Mouse (Mus musculus): ENCODE data around the gene Ltf. TPM values are rescaled to one million over a fixed set of nuclear protein-coding genes. Genes with fewer than 3 reads are reported as not detected.

Gene Ltf
- polyA plus RNA-seq (2015; fragmentation: Nextera tagmentation; extraction: Ambion mirVana): 3.2 and 5.4 TPM in 2 replicates

- no peak for ATAC-seq (ENCODE audit: low read depth)
- Histone ChIP-seq H3K9ac (ENCODE audit: low read length) (no peak within 1 kb of the TSS), H3K36me3 (ENCODE audit: control insufficient read depth, insufficient read depth, low read length) (no peaks in the 10 kb centered on the region), H3K27me3 (ENCODE audit: control insufficient read depth, insufficient read depth, low read depth, low read length) (no peaks in the 10 kb centered on the region), H3K9me3 (ENCODE audit: control insufficient read depth, low read length) (no peaks in the 10 kb centered on the region), H3K4me1 (replicated peaks; ENCODE audit: control insufficient read depth, insufficient read depth, low read length) (no peaks in the 10 kb centered on the region), H3K4me2 (ENCODE audit: low read depth, low read length) (no peak within 1 kb of the TSS), H3K4me3 (ENCODE audit: low read length) (no peak within 1 kb of the TSS), H3K27ac (ENCODE audit: low read length) (no peak within 1 kb of the TSS)
- 61% methylated on average over 5 of the region's 5 CpGs for WGBS
Observed at GRCm38 (mm10) chr9:111019022-111019421, at the start of gene Ltf. Gene Ltf, plus strand, starts transcription at chr9:111019271.

DNA sequence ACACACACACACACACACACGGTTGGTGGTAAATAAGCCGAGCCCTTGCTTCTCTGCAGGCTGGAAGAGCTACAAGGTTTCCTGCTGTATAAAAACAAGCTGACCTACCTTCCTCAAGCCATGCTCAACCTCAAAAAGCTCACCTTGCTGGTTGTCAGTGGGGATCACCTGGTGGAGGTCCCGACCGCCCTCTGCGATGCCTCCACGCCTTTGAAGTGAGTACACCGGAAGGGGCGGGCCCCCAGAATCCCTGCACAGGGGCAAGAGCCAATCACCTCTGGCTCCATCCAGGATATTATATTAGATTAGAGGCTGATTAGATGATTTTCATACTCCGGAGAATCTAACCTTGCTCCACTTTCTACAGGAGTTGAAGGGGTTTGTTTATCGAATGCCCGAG, 39.7 kb upstream of the Ltf start:
- H3K4me1 ChIP-seq (replicated peaks; ENCODE audit: control insufficient read depth, insufficient read depth, low read length): no peaks in the 10 kb centered on the region
- no peak overlapping the region for H3K27ac ChIP-seq (ENCODE audit: low read length)
- H3K9ac ChIP-seq (ENCODE audit: low read length): no peak overlapping the region
- H3K9me3 ChIP-seq (ENCODE audit: control insufficient read depth, low read length): no peaks in the 10 kb centered on the region
- 89% methylated on average over 11 of the region's 11 CpGs for WGBS
- H3K4me3 ChIP-seq (ENCODE audit: low read length): no peak overlapping the region
- H3K36me3 ChIP-seq (ENCODE audit: control insufficient read depth, insufficient read depth, low read length): no peaks in the 10 kb centered on the region
- H3K4me2 ChIP-seq (ENCODE audit: low read depth, low read length): no peak overlapping the region
- ATAC-seq (ENCODE audit: low read depth): no peak
- H3K27me3 ChIP-seq (ENCODE audit: control insufficient read depth, insufficient read depth, low read depth, low read length): no peaks in the 10 kb centered on the region

DNA sequence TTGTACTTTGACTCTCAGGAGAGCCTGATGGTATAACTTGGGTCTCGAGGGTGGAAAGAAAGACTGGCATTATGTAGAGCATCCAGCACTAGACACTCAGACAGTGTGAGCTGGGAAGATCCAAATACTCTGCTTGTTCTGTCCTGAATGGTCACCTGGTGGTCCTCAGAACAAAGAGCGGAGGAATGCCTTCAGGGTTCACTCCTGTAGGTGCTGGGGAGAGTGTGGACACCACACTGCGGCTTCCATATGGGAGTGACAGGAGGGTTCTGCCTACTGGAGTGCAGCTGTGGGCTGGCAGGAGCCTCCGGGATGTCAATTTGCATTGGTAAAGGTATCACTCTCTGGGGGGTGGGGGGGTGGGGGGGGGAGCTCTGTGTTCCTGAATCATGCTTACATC, 36.7 kb upstream of the Ltf start:
- Histone ChIP-seq H3K4me3 (ENCODE audit: low read length) (no peak overlapping the region), H3K9me3 (ENCODE audit: control insufficient read depth, low read length) (no peaks in the 10 kb centered on the region), H3K4me1 (replicated peaks; ENCODE audit: control insufficient read depth, insufficient read depth, low read length) (no peaks in the 10 kb centered on the region), H3K27ac (ENCODE audit: low read length) (no peak overlapping the region), H3K9ac (ENCODE audit: low read length) (no peak overlapping the region), H3K4me2 (ENCODE audit: low read depth, low read length) (no peak overlapping the region), H3K27me3 (ENCODE audit: control insufficient read depth, insufficient read depth, low read depth, low read length) (no peaks in the 10 kb centered on the region), H3K36me3 (ENCODE audit: control insufficient read depth, insufficient read depth, low read length) (no peaks in the 10 kb centered on the region)
- no peak for ATAC-seq (ENCODE audit: low read depth)
- WGBS: 58% methylated on average over 4 of the region's 4 CpGs

DNA sequence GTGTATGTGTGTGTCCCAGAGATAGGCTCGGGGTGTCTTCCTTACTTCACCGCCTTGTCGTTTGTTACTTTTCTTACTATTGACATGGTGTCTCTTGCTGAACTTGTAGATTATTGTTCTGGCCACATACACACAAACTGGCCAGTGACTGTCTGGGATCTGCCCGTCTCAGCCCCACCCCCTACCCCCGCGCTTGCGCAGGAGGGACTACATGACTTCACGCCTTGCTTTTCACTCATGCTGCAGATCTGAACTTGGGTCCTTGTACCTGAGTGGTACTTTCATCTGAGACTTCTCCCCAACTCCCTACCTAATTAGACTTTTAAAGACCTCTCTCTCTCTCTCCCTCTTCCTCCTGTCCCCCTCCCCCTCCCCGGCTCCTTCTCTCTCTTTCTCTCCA, 35.0 kb upstream of the Ltf start:
- no peak for ATAC-seq (ENCODE audit: low read depth)
- H3K27me3 ChIP-seq (ENCODE audit: control insufficient read depth, insufficient read depth, low read depth, low read length): no peaks in the 10 kb centered on the region
- no peak overlapping the region for H3K9ac ChIP-seq (ENCODE audit: low read length)
- WGBS: 89% methylated on average over 9 of the region's 9 CpGs
- no peaks in the 10 kb centered on the region for H3K36me3 ChIP-seq (ENCODE audit: control insufficient read depth, insufficient read depth, low read length)
- no peaks in the 10 kb centered on the region for H3K9me3 ChIP-seq (ENCODE audit: control insufficient read depth, low read length)
- H3K4me1 ChIP-seq (replicated peaks; ENCODE audit: control insufficient read depth, insufficient read depth, low read length): no peaks in the 10 kb centered on the region
- H3K4me3 ChIP-seq (ENCODE audit: low read length): no peak overlapping the region
- no peak overlapping the region for H3K4me2 ChIP-seq (ENCODE audit: low read depth, low read length)
- H3K27ac ChIP-seq (ENCODE audit: low read length): no peak overlapping the region

GRCm38 (mm10) chr9:110985541-110985940, 33.5 kb upstream of the Ltf start:
- H3K4me1 ChIP-seq (replicated peaks; ENCODE audit: control insufficient read depth, insufficient read depth, low read length): no peaks in the 10 kb centered on the region
- H3K4me3 ChIP-seq (ENCODE audit: low read length): no peak overlapping the region
- no peaks in the 10 kb centered on the region for H3K27me3 ChIP-seq (ENCODE audit: control insufficient read depth, insufficient read depth, low read depth, low read length)
- 90% methylated on average over 5 of the region's 5 CpGs for WGBS
- H3K9ac ChIP-seq (ENCODE audit: low read length): no peak overlapping the region
- H3K4me2 ChIP-seq (ENCODE audit: low read depth, low read length): no peak overlapping the region
- H3K27ac ChIP-seq (ENCODE audit: low read length): no peak overlapping the region
- no peak for ATAC-seq (ENCODE audit: low read depth)
- H3K9me3 ChIP-seq (ENCODE audit: control insufficient read depth, low read length): no peaks in the 10 kb centered on the region
- H3K36me3 ChIP-seq (ENCODE audit: control insufficient read depth, insufficient read depth, low read length): no peaks in the 10 kb centered on the region

DNA sequence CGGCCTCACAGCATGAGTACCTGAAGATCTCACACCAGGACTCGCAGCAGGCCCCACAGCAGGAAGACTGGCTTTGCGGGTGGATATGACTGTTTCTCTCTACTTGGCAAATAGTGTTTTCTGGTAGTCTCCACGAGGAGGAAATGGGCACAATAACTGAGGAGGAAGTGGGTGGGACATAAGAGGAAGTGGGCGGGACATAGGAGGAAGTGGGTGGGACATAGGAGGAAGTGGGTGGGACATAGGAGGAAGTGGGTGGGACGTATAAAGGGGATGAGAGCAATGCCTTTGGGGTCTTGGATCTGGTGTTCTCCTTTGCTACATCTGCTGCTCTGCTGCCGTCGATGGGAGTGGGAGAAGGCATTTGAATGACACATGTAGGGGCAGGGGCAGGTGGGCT, 33.1 kb upstream of the Ltf start:
- H3K4me3 ChIP-seq (ENCODE audit: low read length): no peak overlapping the region
- H3K27me3 ChIP-seq (ENCODE audit: control insufficient read depth, insufficient read depth, low read depth, low read length): no peaks in the 10 kb centered on the region
- H3K4me1 ChIP-seq (replicated peaks; ENCODE audit: control insufficient read depth, insufficient read depth, low read length): no peaks in the 10 kb centered on the region
- WGBS: 84% methylated on average over 8 of the region's 8 CpGs
- no peak overlapping the region for H3K4me2 ChIP-seq (ENCODE audit: low read depth, low read length)
- no peaks in the 10 kb centered on the region for H3K9me3 ChIP-seq (ENCODE audit: control insufficient read depth, low read length)
- H3K9ac ChIP-seq (ENCODE audit: low read length): no peak overlapping the region
- no peak overlapping the region for H3K27ac ChIP-seq (ENCODE audit: low read length)
- no peaks in the 10 kb centered on the region for H3K36me3 ChIP-seq (ENCODE audit: control insufficient read depth, insufficient read depth, low read length)
- no peak for ATAC-seq (ENCODE audit: low read depth)

DNA sequence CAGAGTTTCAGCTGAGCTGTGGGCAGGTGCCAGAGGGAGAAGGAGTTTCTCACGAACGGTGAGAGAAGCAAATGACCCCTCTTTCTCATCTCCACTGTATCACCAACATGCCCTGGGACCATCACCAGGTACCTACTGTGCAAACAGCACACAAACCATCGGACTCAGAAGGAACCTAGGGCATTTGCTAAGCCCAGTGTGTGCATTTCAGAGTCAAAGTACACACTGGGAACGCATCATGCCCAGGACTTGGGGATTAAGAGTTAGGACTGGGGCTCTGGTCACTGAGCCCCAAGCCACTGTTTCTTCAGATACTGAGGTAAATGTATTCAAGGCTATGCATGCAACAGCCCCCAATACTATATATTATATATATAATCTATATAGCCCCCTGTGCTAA, 31.7 kb upstream of the Ltf start:
- no peak for ATAC-seq (ENCODE audit: low read depth)
- H3K4me1 ChIP-seq (replicated peaks; ENCODE audit: control insufficient read depth, insufficient read depth, low read length): no peaks in the 10 kb centered on the region
- no peak overlapping the region for H3K9ac ChIP-seq (ENCODE audit: low read length)
- H3K27me3 ChIP-seq (ENCODE audit: control insufficient read depth, insufficient read depth, low read depth, low read length): no peaks in the 10 kb centered on the region
- H3K4me3 ChIP-seq (ENCODE audit: low read length): no peak overlapping the region
- no peaks in the 10 kb centered on the region for H3K9me3 ChIP-seq (ENCODE audit: control insufficient read depth, low read length)
- no peaks in the 10 kb centered on the region for H3K36me3 ChIP-seq (ENCODE audit: control insufficient read depth, insufficient read depth, low read length)
- 51% methylated on average over 4 of the region's 4 CpGs for WGBS
- no peak overlapping the region for H3K27ac ChIP-seq (ENCODE audit: low read length)
- no peak overlapping the region for H3K4me2 ChIP-seq (ENCODE audit: low read depth, low read length)

DNA sequence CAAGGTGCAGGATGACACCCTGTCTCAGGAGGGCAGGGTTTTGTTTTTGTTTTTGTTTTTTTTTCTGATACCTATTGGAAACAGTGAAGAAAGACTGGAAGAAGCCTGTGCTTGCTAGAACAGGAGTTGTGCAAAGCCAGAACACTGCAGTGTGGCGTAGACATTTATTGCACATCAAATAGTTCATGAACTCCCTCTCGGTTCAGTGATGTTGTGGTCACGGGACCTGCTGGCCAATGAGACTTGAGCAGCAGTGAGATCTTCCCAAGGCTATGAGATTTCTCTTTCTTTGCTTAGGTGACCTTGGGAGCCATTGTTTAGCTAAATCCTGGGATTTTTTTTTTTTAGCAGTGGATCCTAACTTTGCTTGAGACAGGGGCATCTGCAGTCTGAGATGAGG, 31.0 kb upstream of the Ltf start:
- H3K27ac ChIP-seq (ENCODE audit: low read length): no peak overlapping the region
- no peak overlapping the region for H3K9ac ChIP-seq (ENCODE audit: low read length)
- no peaks in the 10 kb centered on the region for H3K36me3 ChIP-seq (ENCODE audit: control insufficient read depth, insufficient read depth, low read length)
- no peaks in the 10 kb centered on the region for H3K9me3 ChIP-seq (ENCODE audit: control insufficient read depth, low read length)
- 64% methylated on average over 3 of the region's 3 CpGs for WGBS
- no peaks in the 10 kb centered on the region for H3K27me3 ChIP-seq (ENCODE audit: control insufficient read depth, insufficient read depth, low read depth, low read length)
- no peak overlapping the region for H3K4me2 ChIP-seq (ENCODE audit: low read depth, low read length)
- no peak for ATAC-seq (ENCODE audit: low read depth)
- H3K4me3 ChIP-seq (ENCODE audit: low read length): no peak overlapping the region
- no peaks in the 10 kb centered on the region for H3K4me1 ChIP-seq (replicated peaks; ENCODE audit: control insufficient read depth, insufficient read depth, low read length)

DNA sequence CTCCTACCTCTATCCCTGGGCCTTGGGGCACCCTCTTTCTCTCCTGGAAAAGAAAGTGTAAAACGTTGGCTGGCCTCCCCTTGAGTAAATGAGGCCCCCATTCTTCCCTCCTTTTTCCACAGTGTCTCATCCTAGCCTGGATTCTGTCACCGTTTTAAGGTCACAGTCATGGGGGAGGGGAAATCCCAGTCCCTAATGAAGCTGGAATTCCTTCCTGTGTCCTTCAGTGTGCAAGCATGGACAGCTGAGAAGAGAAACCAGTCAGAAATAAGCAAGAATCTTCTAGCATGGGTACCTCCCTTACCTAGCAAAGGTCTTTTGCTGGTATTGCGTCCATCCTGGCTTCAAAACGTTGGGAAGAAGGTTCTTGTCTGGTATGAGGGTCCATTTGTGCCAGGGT, 29.9 kb upstream of the Ltf start:
- no peak for ATAC-seq (ENCODE audit: low read depth)
- Histone ChIP-seq H3K9ac (ENCODE audit: low read length) (no peak overlapping the region), H3K9me3 (ENCODE audit: control insufficient read depth, low read length) (no peaks in the 10 kb centered on the region), H3K27ac (ENCODE audit: low read length) (no peak overlapping the region), H3K36me3 (ENCODE audit: control insufficient read depth, insufficient read depth, low read length) (no peaks in the 10 kb centered on the region), H3K4me3 (ENCODE audit: low read length) (no peak overlapping the region), H3K4me2 (ENCODE audit: low read depth, low read length) (no peak overlapping the region), H3K4me1 (replicated peaks; ENCODE audit: control insufficient read depth, insufficient read depth, low read length) (no peaks in the 10 kb centered on the region), H3K27me3 (ENCODE audit: control insufficient read depth, insufficient read depth, low read depth, low read length) (no peaks in the 10 kb centered on the region)
- WGBS: 48% methylated on average over 4 of the region's 4 CpGs

GRCm38 (mm10) chr9:110989543-110989942, 29.5 kb upstream of the Ltf start:
- no peaks in the 10 kb centered on the region for H3K27me3 ChIP-seq (ENCODE audit: control insufficient read depth, insufficient read depth, low read depth, low read length)
- no peaks in the 10 kb centered on the region for H3K4me1 ChIP-seq (replicated peaks; ENCODE audit: control insufficient read depth, insufficient read depth, low read length)
- no peak overlapping the region for H3K27ac ChIP-seq (ENCODE audit: low read length)
- H3K4me2 ChIP-seq (ENCODE audit: low read depth, low read length): no peak overlapping the region
- no peaks in the 10 kb centered on the region for H3K9me3 ChIP-seq (ENCODE audit: control insufficient read depth, low read length)
- 84% methylated on average over 2 of the region's 2 CpGs for WGBS
- no peak overlapping the region for H3K4me3 ChIP-seq (ENCODE audit: low read length)
- H3K36me3 ChIP-seq (ENCODE audit: control insufficient read depth, insufficient read depth, low read length): no peaks in the 10 kb centered on the region
- ATAC-seq (ENCODE audit: low read depth): no peak
- no peak overlapping the region for H3K9ac ChIP-seq (ENCODE audit: low read length)
